Mouse (Mus musculus) MEL (cell line): Measurements from ENCODE around the gene Rcsd1. TPM values are rescaled to one million over a fixed set of nuclear protein-coding genes. Genes with fewer than 3 reads are reported as not detected.

Experiments used
- DNase-seq: peaks from one replicate; pipeline ENCODE4 v3.0.0; 2011; ENCODE audit warnings: low read depth, low spot score
- H3K27ac ChIP-seq: 2 replicates; pipeline ENCODE4 v1.5.1; 2012; ENCODE audit warnings: low read depth, mild to moderate bottlenecking, control low read depth, low read length, moderate library complexity; ENCODE audit not compliant: control insufficient read depth
- H3K27me3 ChIP-seq, 2 experiments: fragments of 150-350 bp in 1 of 2; sonication (generic) in 1 of 2; 2 replicates each; pipeline ENCODE4 v1.6.1; 2012; ENCODE audit warnings: low read length in 2 of 2, mild to moderate bottlenecking in 2 of 2, improper control_type of control experiment in 1 of 2, moderate library complexity in 1 of 2; ENCODE audit not compliant: insufficient read depth in 2 of 2, control insufficient read depth in 1 of 2
- H3K36me3 ChIP-seq, 2 experiments: 2 replicates each; pipeline ENCODE4 v1.6.1; 2012 to 2014; ENCODE audit warnings: low read length in 2 of 2, improper control_type of control experiment in 1 of 2, inconsistent platforms in 1 of 2, mild to moderate bottlenecking in 1 of 2; ENCODE audit not compliant: insufficient read depth in 2 of 2, control insufficient read depth in 1 of 2
- H3K4me1 ChIP-seq, 2 experiments: fragments of 150-350 bp in 1 of 2; sonication (generic) in 1 of 2; 2 replicates each; pipeline ENCODE4 v1.6.1; 2012; ENCODE audit warnings: low read length in 2 of 2, improper control_type of control experiment in 1 of 2, mild to moderate bottlenecking in 1 of 2; ENCODE audit not compliant: insufficient read depth in 2 of 2, control insufficient read depth in 1 of 2
- H3K4me3 ChIP-seq, 2 experiments: fragments of 150-350 bp in 1 of 2; sonication (generic) in 1 of 2; 2 replicates each; pipeline ENCODE4 v1.5.1; 2012; ENCODE audit warnings: low read depth in 2 of 2, low read length in 2 of 2, mild to moderate bottlenecking in 2 of 2, moderate library complexity in 2 of 2, control low read depth in 1 of 2, improper control_type of control experiment in 1 of 2; ENCODE audit not compliant: control insufficient read depth in 1 of 2, insufficient read depth in 1 of 2
- H3K79me2 ChIP-seq: 2 replicates; pipeline ENCODE4 v1.6.1; 2012; ENCODE audit warnings: mild to moderate bottlenecking, low read length, moderate library complexity; ENCODE audit not compliant: control insufficient read depth, poor library complexity, insufficient read depth
- H3K9ac ChIP-seq: 2 replicates; pipeline ENCODE4 v1.6.1; 2012; ENCODE audit warnings: low read depth, mild to moderate bottlenecking, control low read depth, low read length, moderate library complexity; ENCODE audit not compliant: control insufficient read depth, poor library complexity, severe bottlenecking
- H3K9me3 ChIP-seq: fragments of 150-350 bp; sonication (generic); replicated peaks from 2 replicates; pipeline ENCODE4 v1.6.1; 2012; ENCODE audit warnings: mild to moderate bottlenecking, low read length, improper control_type of control experiment, moderate library complexity; ENCODE audit not compliant: insufficient read depth
- CHD1 ChIP-seq: IDR thresholded peaks from 2 replicates; pipeline ENCODE4 v1.6.1; 2012; ENCODE audit warnings: low read depth, mild to moderate bottlenecking, inconsistent platforms, low read length, improper control_type of control experiment
- CTCF ChIP-seq, 3 experiments: IDR thresholded peaks in 2 of 3; conservative IDR thresholded peaks in 1 of 3; 2 replicates each; pipeline ENCODE4 v1.5.1; 2011 to 2012; ENCODE audit warnings: low read length in 3 of 3, low read depth in 2 of 3, mild to moderate bottlenecking in 2 of 3, improper control_type of control experiment in 1 of 3, inconsistent platforms in 1 of 3, mixed read lengths in 1 of 3, moderate library complexity in 1 of 3; ENCODE audit not compliant: control insufficient read depth in 1 of 3, insufficient read depth in 1 of 3, poor library complexity in 1 of 3, severe bottlenecking in 1 of 3
- EP300 ChIP-seq, 2 experiments: IDR thresholded peaks; 2 replicates each; pipeline ENCODE4 v1.6.1; 2011; ENCODE audit warnings: improper control_type of control experiment in 2 of 2, low read length in 2 of 2, low read depth in 1 of 2, mild to moderate bottlenecking in 1 of 2
- ETS1 ChIP-seq: IDR thresholded peaks from 2 replicates; pipeline ENCODE4 v1.6.1; 2012; ENCODE audit warnings: low read depth, mild to moderate bottlenecking, inconsistent platforms, low read length, improper control_type of control experiment, moderate library complexity
- GABPA ChIP-seq: IDR thresholded peaks from 2 replicates; pipeline ENCODE4 v1.6.1; 2012; ENCODE audit warnings: low read depth, mild to moderate bottlenecking, inconsistent platforms, low read length, improper control_type of control experiment, moderate library complexity
- HCFC1 ChIP-seq: IDR thresholded peaks from 2 replicates; pipeline ENCODE4 v1.6.1; 2012; ENCODE audit warnings: low read depth, mild to moderate bottlenecking, inconsistent platforms, low read length, improper control_type of control experiment, moderate library complexity
- MEF2A ChIP-seq: IDR thresholded peaks from 2 replicates; pipeline ENCODE4 v1.6.1; 2014; ENCODE audit warnings: low read depth, mild to moderate bottlenecking, inconsistent platforms, low read length, improper control_type of control experiment; ENCODE audit not compliant: poor library complexity, insufficient replicate concordance, severe bottlenecking; ENCODE audit errors: extremely low read depth
- RAD21 ChIP-seq: IDR thresholded peaks from 2 replicates; pipeline ENCODE4 v1.6.1; 2011; ENCODE audit warnings: mild to moderate bottlenecking, low read depth, low read length, improper control_type of control experiment
- TBP ChIP-seq: IDR thresholded peaks from 2 replicates; pipeline ENCODE4 v1.8.0; 2011; ENCODE audit warnings: low read depth, low read length, improper control_type of control experiment
- USF1 ChIP-seq: IDR thresholded peaks from 2 replicates; pipeline ENCODE4 v1.6.1; 2014; ENCODE audit warnings: low read depth, mild to moderate bottlenecking, inconsistent platforms, low read length, improper control_type of control experiment, moderate library complexity
- ZC3H11A ChIP-seq: IDR thresholded peaks from 2 replicates; pipeline ENCODE4 v1.6.1; 2012; ENCODE audit warnings: low read depth, mild to moderate bottlenecking, inconsistent platforms, low read length, improper control_type of control experiment
- polyA plus RNA-seq, 2 experiments: library from polyadenylated mRNA; stranded (reverse) in 1 of 2; unstranded in 1 of 2; fragments of >175 nt in 1 of 2; fragments of >200 nt in 1 of 2; gene quantifications; 2 replicates each; pipeline versions ENCODE4 v1.2.1 to v1.2.4; 2012; ENCODE audit warnings: low replicate concordance in 2 of 2, low read depth in 1 of 2; ENCODE audit not compliant: insufficient read length in 2 of 2, insufficient read depth in 1 of 2, missing spikeins in 1 of 2
- total RNA-seq: library from RNA; depleted of rRNA; stranded (reverse); fragments of 300-350 nt; gene quantifications from 2 replicates; pipeline ENCODE4 v1.2.3, GENCODE M21; 2012

The Rcsd1 gene
- total and polyA plus RNA-seq, 3 experiments, result 19.0 to 38.0 TPM; not detected in 1

- no peak for DNase-seq
- Histone ChIP-seq H3K36me3 (peaks cover 2 to 4% of the 10 kb centered on the region in 2 experiments; a peak in 2 of 4 replicates), H3K27me3 (no peaks in the 10 kb centered on the region), H3K4me1 (peaks cover 4 to 7% of the 10 kb centered on the region in 2 experiments; a peak in 2 of 4 replicates), H3K9ac (no peak overlapping the region), H3K4me3 (no peak overlapping the region)
- no peak for TF ChIP-seq CTCF (IDR thresholded peaks at IDR 0.05 in 2 of 3, conservative IDR thresholded peaks at IDR 0.05 in 1 of 3; ENCODE audit: control insufficient read depth in 1 of 3, insufficient read depth in 1 of 3, low read depth in 2 of 3, low read length in 3 of 3, poor library complexity in 1 of 3, severe bottlenecking in 1 of 3)
- TF ChIP-seq USF1, result no peak
- TF ChIP-seq HCFC1, result no peak
- TF ChIP-seq, all 39 proteins: peak for 0
- Histone ChIP-seq H3K79me2 (peaks cover 13% of the 10 kb centered on the region; the same call in 1 of the 2 replicates), H3K9me3 (no peaks in the 10 kb centered on the region), H3K27ac (no peak overlapping the region)
These were observed 9.2 kb downstream of the Rcsd1 start for GRCm38 (mm10) chr1:165700376-165700815.

GRCm38 (mm10) chr1:165697701-165698100, 11.9 kb downstream of the Rcsd1 start:
- Histone ChIP-seq H3K4me1 (0 out of 4 replicates have a peak, but pooled peaks cover 4 to 5% of the 10 kb centered on the region in 2 experiments), H3K9ac (no peak overlapping the region), H3K27ac (no peak overlapping the region), H3K9me3 (no peaks in the 10 kb centered on the region), H3K27me3 (no peaks in the 10 kb centered on the region), H3K36me3 (peaks cover 2 to 4% of the 10 kb centered on the region in 2 experiments; a peak in 3 of 4 replicates), H3K4me3 (no peak overlapping the region), H3K79me2 (peaks cover 9% of the 10 kb centered on the region; the same call in 1 of the 2 replicates)
- TF ChIP-seq MEF2A, result no peak
- no peak for TF ChIP-seq CHD1
- no peak for TF ChIP-seq EP300 (IDR thresholded peaks at IDR 0.05; ENCODE audit: low read depth in 1 of 2, low read length in 2 of 2)
- TF ChIP-seq RAD21, result no peak
- no peak for TF ChIP-seq ZC3H11A
- DNase-seq, result no peak

- H3K4me1 ChIP-seq, result 0 out of 4 replicates have a peak, but pooled peaks cover 4 to 5% of the 10 kb centered on the region in 2 experiments
- DNase-seq, result no peak
- H3K27ac ChIP-seq, result no peak overlapping the region
- H3K36me3 ChIP-seq, result peaks cover 2 to 4% of the 10 kb centered on the region in 2 experiments; a peak in 3 of 4 replicates
- no peak overlapping the region for H3K9ac ChIP-seq
- peaks cover 6% of the 10 kb centered on the region; the same call in 1 of the 2 replicates for H3K79me2 ChIP-seq
- H3K4me3 ChIP-seq, result no peak overlapping the region
- TF ChIP-seq GABPA, result no peak
- no peak for TF ChIP-seq TBP
- TF ChIP-seq ETS1, result peak; percentile 46
- no peaks in the 10 kb centered on the region for H3K9me3 ChIP-seq
- H3K27me3 ChIP-seq, result no peaks in the 10 kb centered on the region
These were observed 12.7 kb downstream of the Rcsd1 start for GRCm38 (mm10) chr1:165696870-165697269.
